Mouse (Mus musculus): ENCODE results near the gene Snw1.

DNA sequence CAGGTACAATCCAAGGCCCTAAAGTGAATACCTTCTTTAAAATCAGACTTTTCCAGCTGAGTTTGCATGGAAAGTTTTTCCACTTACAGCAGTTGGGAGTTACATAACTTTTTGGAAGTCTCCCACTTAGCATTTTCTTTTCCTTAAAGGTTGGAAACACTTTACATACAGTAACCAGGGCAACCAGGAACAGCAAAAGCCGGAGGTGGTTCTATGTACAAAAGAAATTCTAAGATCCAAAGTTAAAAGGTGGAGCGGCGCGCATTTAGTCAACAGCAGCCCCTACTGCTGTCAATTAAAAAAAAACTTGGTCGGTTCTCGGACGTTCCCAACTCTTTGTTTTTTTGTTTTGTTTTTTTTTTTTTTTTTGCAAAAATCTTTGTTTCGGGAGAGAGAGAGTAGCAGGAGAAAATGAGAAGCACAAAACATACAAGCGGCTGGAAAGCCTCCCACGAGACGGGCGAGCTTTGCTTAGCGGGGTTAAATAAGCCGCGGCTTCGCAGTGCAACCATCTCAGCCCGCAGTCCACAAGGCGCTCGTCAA is 582 bp downstream of the Snw1 start:
- TF ChIP-seq CTCF (IDR thresholded peaks at IDR 0.05; ENCODE audit: control insufficient read depth, insufficient read depth, insufficient read length) = no peak
- no peak for TF ChIP-seq MAX (IDR thresholded peaks at IDR 0.05)
- TF ChIP-seq FOSL1 (IDR thresholded peaks at IDR 0.05; ENCODE audit: insufficient read depth, low read length, poor library complexity, severe bottlenecking) = no peak

Measured in C2C12 (cell line).